Mouse (Mus musculus) intestine, postnatal 0 days (tissue): ENCODE results near the gene Rassf8. TPM values are rescaled to one million over a fixed set of nuclear protein-coding genes. Genes with fewer than 3 reads are reported as not detected.

Experiments
- ATAC-seq: fragments of 200-750 bp; cut with Nextera tagmentation; 2 replicates; pipeline ENCODE4 v1.8.0; 2017; ENCODE audit warnings: mild to moderate bottlenecking, moderate TSS enrichment, moderate library complexity
- H3K27ac ChIP-seq: fragments of 300-500 bp; sonication (generic); 2 replicates; pipeline ENCODE4 v1.5.1; 2014; ENCODE audit warnings: mild to moderate bottlenecking, low read depth, low read length, moderate library complexity
- H3K27me3 ChIP-seq: fragments of 300-500 bp; sonication (generic); replicated peaks from 2 replicates; pipeline ENCODE4 v1.6.1; 2014; ENCODE audit warnings: low read length, mixed read lengths; ENCODE audit not compliant: control insufficient read depth, insufficient read depth
- H3K36me3 ChIP-seq: fragments of 300-500 bp; sonication (generic); 2 replicates; pipeline ENCODE4 v1.6.1; 2014; ENCODE audit warnings: mild to moderate bottlenecking, moderate library complexity; ENCODE audit not compliant: control insufficient read depth, insufficient read depth
- H3K4me1 ChIP-seq: fragments of 300-500 bp; sonication (generic); replicated peaks from 2 replicates; pipeline ENCODE4 v1.6.1; 2014; ENCODE audit warnings: antibody characterized with exemption, low read length, mixed read lengths; ENCODE audit not compliant: control insufficient read depth, insufficient read depth
- H3K4me2 ChIP-seq: fragments of 300-500 bp; sonication (generic); replicated peaks from 2 replicates; pipeline ENCODE4 v1.6.1; 2014; ENCODE audit warnings: low read depth, mild to moderate bottlenecking, moderate library complexity
- H3K4me3 ChIP-seq: fragments of 300-500 bp; sonication (generic); 2 replicates; pipeline ENCODE4 v1.5.1; 2014; ENCODE audit warnings: low read depth, low read length
- H3K9ac ChIP-seq: fragments of 300-500 bp; sonication (generic); 2 replicates; pipeline ENCODE4 v1.6.1; 2014; ENCODE audit warnings: mild to moderate bottlenecking, low read depth, low read length
- H3K9me3 ChIP-seq: fragments of 300-500 bp; sonication (generic); 2 replicates; pipeline ENCODE4 v1.6.1; 2016; ENCODE audit warnings: mixed run types; ENCODE audit not compliant: control insufficient read depth
- CTCF ChIP-seq: sonication (generic); IDR thresholded peaks from 2 replicates; pipeline ENCODE4 v1.5.1; 2016; ENCODE audit warnings: low read depth, mild to moderate bottlenecking, control low read depth, antibody characterized with exemption, moderate library complexity
- WGBS: fragments of 180-500 bp; shearing (Covaris S2); extraction: QIAGEN DNeasy Blood & Tissue Kit; methylation state at CpG from one replicate; pipeline ENCODE4 v1.1.7; 2014; 5-methylcytosine and 5-hydroxymethylcytosine counted together
- polyA plus RNA-seq: library from polyadenylated mRNA; unstranded; fragments of >200 nt; fragmentation: Nextera tagmentation; extraction: Ambion mirVana; gene quantifications from 2 replicates; pipeline ENCODE4 v1.2.1, GENCODE M21; 2015

Rassf8 gene
- polyA plus RNA-seq, 1 experiment from 2014 or later: 3.3 TPM

DNA sequence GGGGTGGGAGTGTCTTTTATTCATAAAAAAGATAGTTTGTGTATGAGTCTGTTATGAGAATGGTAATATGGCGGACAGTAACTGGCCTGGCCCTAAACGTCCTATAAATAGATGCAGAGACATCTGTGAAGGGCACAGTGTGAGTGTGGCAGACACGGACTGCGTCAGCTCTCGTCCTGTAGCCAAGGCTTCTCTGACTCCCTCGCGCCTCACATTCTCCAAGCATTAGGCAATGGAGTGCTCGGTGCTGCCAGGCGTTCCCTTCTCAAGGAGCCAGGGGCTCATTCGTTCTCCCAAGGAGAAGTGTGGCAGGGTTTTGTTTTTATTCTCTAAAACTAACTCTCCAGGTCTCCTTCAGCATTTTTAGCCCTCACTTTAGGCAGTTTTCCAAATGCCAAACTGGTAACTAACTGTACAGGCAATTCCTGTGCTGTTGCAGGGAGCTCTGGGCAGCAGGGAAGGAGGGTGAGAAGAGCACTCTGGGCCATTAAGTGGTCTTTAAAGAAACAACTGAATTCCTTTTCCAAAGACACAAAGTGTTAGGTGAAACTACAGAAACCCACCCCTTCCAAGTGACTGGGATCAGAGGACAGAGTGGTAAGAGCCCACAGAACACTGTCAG lies 22.2 kb downstream of the Rassf8 start:
- WGBS: 56% methylated on average over 10 of the region's 10 CpGs
- ATAC-seq: no peak

GRCm38 (mm10) chr6:145769855-145770254 lies 23.3 kb downstream of the Rassf8 start:
- H3K9ac ChIP-seq: no peak overlapping the region
- no peaks in the 10 kb centered on the region for H3K4me1 ChIP-seq
- H3K36me3 ChIP-seq: no peaks in the 10 kb centered on the region
- ATAC-seq: no peak
- H3K27me3 ChIP-seq: no peaks in the 10 kb centered on the region
- WGBS: 75% methylated on average over 11 of the region's 11 CpGs
- H3K27ac ChIP-seq: no peak overlapping the region
- no peaks in the 10 kb centered on the region for H3K9me3 ChIP-seq
- 0 out of 2 replicates have a peak, but pooled peaks have one; percentile 27 for TF ChIP-seq CTCF
- no peak overlapping the region for H3K4me2 ChIP-seq
- H3K4me3 ChIP-seq: no peak overlapping the region

More for the DNA sequence above, 22.2 kb downstream of the Rassf8 start:
- no peak overlapping the region for H3K4me3 ChIP-seq
- H3K4me2 ChIP-seq: no peak overlapping the region
- no peaks in the 10 kb centered on the region for H3K27me3 ChIP-seq
- no peaks in the 10 kb centered on the region for H3K9me3 ChIP-seq
- H3K36me3 ChIP-seq: no peaks in the 10 kb centered on the region
- no peak overlapping the region for H3K27ac ChIP-seq
- no peak overlapping the region for H3K9ac ChIP-seq
- no peaks in the 10 kb centered on the region for H3K4me1 ChIP-seq
- no peak for TF ChIP-seq CTCF

DNA sequence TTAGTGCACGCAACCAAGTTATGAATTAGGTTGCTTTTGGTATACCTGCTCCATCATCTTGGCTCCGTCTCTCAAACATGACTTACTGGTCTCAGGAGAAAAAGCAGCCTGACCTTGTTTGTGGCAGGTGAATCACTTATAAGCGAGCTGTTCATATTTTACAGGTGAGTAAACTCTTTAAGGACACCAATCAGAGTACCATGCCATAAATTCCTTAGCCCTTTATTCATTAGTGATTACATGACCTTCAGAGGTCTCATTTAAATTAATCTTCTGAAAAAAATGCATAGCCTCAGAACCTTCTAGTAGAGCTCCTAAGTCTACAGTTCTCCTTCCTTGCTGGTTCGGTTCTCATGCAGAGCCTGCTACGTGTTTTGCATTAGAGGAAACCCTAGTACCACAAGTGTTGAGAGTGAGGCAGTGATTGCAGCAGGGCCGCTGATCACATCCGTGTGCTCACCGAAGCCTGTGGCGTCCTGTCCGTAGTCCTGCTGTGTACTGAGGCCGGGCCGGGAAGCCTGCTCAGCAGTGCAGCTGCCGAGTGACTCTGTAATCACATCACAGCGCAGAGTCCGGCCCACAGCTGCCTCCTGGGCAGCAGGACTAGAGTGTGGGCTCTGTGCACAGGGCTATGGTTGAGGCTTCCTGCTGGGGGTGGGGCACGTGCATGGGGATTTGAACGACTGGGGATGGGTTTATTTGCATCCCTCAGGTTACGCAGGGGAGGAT lies 23.9 kb downstream of the Rassf8 start:
- ATAC-seq: no peak
- H3K4me1 ChIP-seq: no peaks in the 10 kb centered on the region
- no peaks in the 10 kb centered on the region for H3K27me3 ChIP-seq
- H3K4me2 ChIP-seq: no peak overlapping the region
- 43% methylated on average over 18 of the region's 18 CpGs for WGBS
- no peak overlapping the region for H3K4me3 ChIP-seq
- no peak overlapping the region for H3K9ac ChIP-seq
- H3K36me3 ChIP-seq: no peaks in the 10 kb centered on the region
- H3K9me3 ChIP-seq: no peaks in the 10 kb centered on the region
- TF ChIP-seq CTCF: no peak
- no peak overlapping the region for H3K27ac ChIP-seq

DNA sequence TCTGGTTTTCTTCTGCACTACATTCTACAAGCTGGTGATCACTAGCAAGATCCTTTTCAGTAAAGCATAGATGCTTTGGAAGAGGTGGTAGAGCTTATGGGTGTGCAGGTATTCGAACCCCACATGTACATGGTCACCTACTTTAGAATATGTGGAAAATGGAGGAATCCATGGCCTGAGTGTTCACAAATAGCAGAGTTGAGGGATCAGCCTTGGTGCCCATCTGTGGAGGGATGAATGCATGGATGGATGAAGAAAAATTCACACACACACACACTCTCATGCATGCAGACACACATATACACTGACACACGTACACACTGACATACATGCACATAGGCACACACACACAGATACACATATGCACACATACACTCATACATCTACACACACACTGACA lies 27.9 kb downstream of the Rassf8 start:
- no peak for TF ChIP-seq CTCF
- Histone ChIP-seq H3K4me2 (no peak overlapping the region), H3K36me3 (no peaks in the 10 kb centered on the region), H3K9ac (no peak overlapping the region), H3K27ac (no peak overlapping the region), H3K4me3 (no peak overlapping the region), H3K9me3 (no peaks in the 10 kb centered on the region), H3K4me1 (no peaks in the 10 kb centered on the region), H3K27me3 (no peaks in the 10 kb centered on the region)
- no peak for ATAC-seq
- WGBS: 82% methylated on average over 2 of the region's 2 CpGs

- Histone ChIP-seq H3K27ac (no peak overlapping the region), H3K9me3 (no peaks in the 10 kb centered on the region), H3K4me3 (no peak overlapping the region), H3K4me2 (no peak overlapping the region), H3K4me1 (no peaks in the 10 kb centered on the region), H3K9ac (no peak overlapping the region), H3K27me3 (no peaks in the 10 kb centered on the region), H3K36me3 (no peaks in the 10 kb centered on the region)
- no peak for TF ChIP-seq CTCF
- no peak for ATAC-seq
- WGBS: 86% methylated on average over 4 of the region's 4 CpGs
Measured at GRCm38 (mm10) chr6:145776241-145776640, 29.7 kb downstream of the Rassf8 start.

DNA sequence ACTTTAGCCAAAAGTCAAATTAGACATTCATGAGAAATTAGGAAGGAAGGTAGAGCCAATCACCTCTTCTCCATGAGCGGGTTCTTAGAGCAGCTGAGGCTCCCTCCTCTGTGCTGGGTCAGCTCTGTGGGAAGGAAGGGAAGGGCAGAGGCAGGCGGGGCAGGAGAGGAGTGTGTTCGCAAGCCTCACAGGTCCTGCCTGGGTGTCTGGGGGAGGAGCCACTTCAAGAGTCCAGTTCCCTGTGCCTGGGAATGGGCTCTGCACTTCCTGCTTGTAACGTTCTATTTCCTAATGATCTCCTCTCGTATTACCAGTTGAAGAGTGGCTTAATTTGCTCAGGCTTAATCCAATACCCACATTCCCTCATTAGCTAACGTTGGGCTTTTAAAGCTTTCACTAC lies 32.8 kb downstream of the Rassf8 start:
- 19% methylated on average over 6 of the region's 6 CpGs for WGBS
- Histone ChIP-seq H3K9ac (no peak overlapping the region), H3K4me3 (no peak overlapping the region), H3K4me2 (peak overlapping the region; percentile 37), H3K9me3 (no peaks in the 10 kb centered on the region), H3K27ac (no peak overlapping the region), H3K27me3 (no peaks in the 10 kb centered on the region), H3K4me1 (no peaks in the 10 kb centered on the region), H3K36me3 (no peaks in the 10 kb centered on the region)
- ATAC-seq: peak; percentile 75
- TF ChIP-seq CTCF: no peak
